Mouse (Mus musculus) lung, postnatal 0 days (tissue): ENCODE results near the gene Dhx40. TPM values are rescaled to one million over a fixed set of nuclear protein-coding genes. Genes with fewer than 3 reads are reported as not detected.

Experiments used
- ATAC-seq: fragments of 200-750 bp; cut with Nextera tagmentation; 2 replicates; pipeline ENCODE4 v1.8.0; 2017; ENCODE audit warnings: moderate library complexity
- DNase-seq: peaks from one replicate; pipeline ENCODE4 v3.0.0-alpha.2; 2016; ENCODE audit warnings: low spot score
- H3K27ac ChIP-seq: fragments of 300-500 bp; sonication (generic); 2 replicates; pipeline ENCODE4 v1.5.1; 2014; ENCODE audit warnings: antibody characterized with exemption, mild to moderate bottlenecking, low read length, mixed read lengths
- H3K27me3 ChIP-seq: fragments of 300-500 bp; sonication (generic); replicated peaks from 2 replicates; pipeline ENCODE4 v1.6.1; 2014; ENCODE audit warnings: low read length, mixed read lengths; ENCODE audit not compliant: insufficient read depth
- H3K36me3 ChIP-seq: fragments of 300-500 bp; sonication (generic); 2 replicates; pipeline ENCODE4 v1.6.1; 2014; ENCODE audit warnings: low read length, mixed read lengths; ENCODE audit not compliant: insufficient read depth
- H3K4me1 ChIP-seq: fragments of 300-500 bp; sonication (generic); 2 replicates; pipeline ENCODE4 v1.6.1; 2014; ENCODE audit warnings: antibody characterized with exemption, low read depth, low read length, mixed read lengths; ENCODE audit not compliant: insufficient read depth
- H3K4me2 ChIP-seq: fragments of 300-500 bp; sonication (generic); replicated peaks from 2 replicates; pipeline ENCODE4 v1.6.1; 2014; ENCODE audit warnings: low read depth, mild to moderate bottlenecking, low read length, moderate library complexity, mixed read lengths
- H3K4me3 ChIP-seq: fragments of 300-500 bp; sonication (generic); 2 replicates; pipeline ENCODE4 v1.5.1; 2014; ENCODE audit warnings: low read depth, low read length
- H3K9ac ChIP-seq: fragments of 300-500 bp; sonication (generic); replicated peaks from 2 replicates; pipeline ENCODE4 v1.6.1; 2014; ENCODE audit warnings: low read depth, mild to moderate bottlenecking
- H3K9me3 ChIP-seq: fragments of 300-500 bp; sonication (generic); 2 replicates; pipeline ENCODE4 v1.6.1; 2016; ENCODE audit warnings: low read length, mixed read lengths
- CTCF ChIP-seq: IDR thresholded peaks from 2 replicates; pipeline ENCODE4 v1.5.1; 2016; ENCODE audit warnings: antibody characterized with exemption, mild to moderate bottlenecking
- EP300 ChIP-seq: IDR thresholded peaks from 2 replicates; pipeline ENCODE4 v1.6.1; 2016; ENCODE audit warnings: antibody characterized with exemption, mild to moderate bottlenecking, control low read depth
- WGBS: fragments of 180-500 bp; shearing (Covaris S2); extraction: QIAGEN DNeasy Blood & Tissue Kit; methylation state at CpG from one replicate; pipeline ENCODE4 v1.1.7; 2014; 5-methylcytosine and 5-hydroxymethylcytosine counted together
- polyA plus RNA-seq: library from polyadenylated mRNA; unstranded; fragments of >200 nt; fragmentation: Nextera tagmentation; extraction: Ambion mirVana; gene quantifications from 2 replicates; pipeline ENCODE4 v1.2.1, GENCODE M21; 2015

Gene Dhx40
- polyA plus RNA-seq, 1 experiment from 2014 or later: 18.9 TPM

GRCm38 (mm10) chr11:86851234-86851671 lies 43.7 kb upstream of the Dhx40 start:
- TF ChIP-seq CTCF: no peak
- Histone ChIP-seq H3K9me3 (no peaks in the 10 kb centered on the region), H3K27me3 (no peaks in the 10 kb centered on the region), H3K27ac (0 out of 2 replicates have a peak overlapping the region, but pooled peaks have one; percentile 16), H3K4me1 (peaks cover 14% of the 10 kb centered on the region; the same call in 1 of the 2 replicates), H3K9ac (no peak overlapping the region), H3K4me3 (no peak overlapping the region), H3K4me2 (no peak overlapping the region), H3K36me3 (no peaks in the 10 kb centered on the region)
- peak; percentile 35; the same call in 1 of the 2 replicates for ATAC-seq
- 17% methylated on average over 7 of the region's 7 CpGs for WGBS
- peak; percentile 79 for DNase-seq

GRCm38 (mm10) chr11:86843831-86844230 lies 36.3 kb upstream of the Dhx40 start:
- Histone ChIP-seq H3K4me2 (no peak overlapping the region), H3K9ac (no peak overlapping the region), H3K27ac (no peak overlapping the region), H3K9me3 (no peaks in the 10 kb centered on the region), H3K4me1 (peaks cover 3% of the 10 kb centered on the region; the same call in 1 of the 2 replicates), H3K4me3 (no peak overlapping the region), H3K27me3 (no peaks in the 10 kb centered on the region), H3K36me3 (no peaks in the 10 kb centered on the region)
- DNase-seq (no peak), ATAC-seq (no peak)
- 72% methylated on average over 5 of the region's 5 CpGs for WGBS
- TF ChIP-seq CTCF (no peak), EP300 (no peak)

- H3K27me3 ChIP-seq: no peaks in the 10 kb centered on the region
- H3K4me3 ChIP-seq: no peak overlapping the region
- WGBS: 78% methylated on average over 8 of the region's 8 CpGs
- H3K4me1 ChIP-seq: peaks cover 3% of the 10 kb centered on the region; the same call in 1 of the 2 replicates
- H3K36me3 ChIP-seq: no peaks in the 10 kb centered on the region
- H3K9me3 ChIP-seq: no peaks in the 10 kb centered on the region
- no peak for ATAC-seq
- DNase-seq: no peak
- no peak overlapping the region for H3K9ac ChIP-seq
- peak overlapping the region; percentile 40; the same call in 1 of the 2 replicates for H3K27ac ChIP-seq
- H3K4me2 ChIP-seq: no peak overlapping the region
- TF ChIP-seq EP300: no peak
- no peak for TF ChIP-seq CTCF
These were observed 33.7 kb upstream of the Dhx40 start for GRCm38 (mm10) chr11:86841261-86841660.

- TF ChIP-seq EP300 (no peak), CTCF (no peak)
- Histone ChIP-seq H3K36me3 (no peaks in the 10 kb centered on the region), H3K27ac (peak overlapping the region; percentile 40), H3K27me3 (no peaks in the 10 kb centered on the region), H3K9me3 (no peaks in the 10 kb centered on the region), H3K9ac (no peak overlapping the region), H3K4me1 (peaks cover 3% of the 10 kb centered on the region; the same call in 1 of the 2 replicates), H3K4me3 (no peak overlapping the region), H3K4me2 (no peak overlapping the region)
- 3% methylated on average over 3 of the region's 3 CpGs for WGBS
- DNase-seq (peak; percentile 78), ATAC-seq (peak; percentile 47)
These were observed 33.1 kb upstream of the Dhx40 start for GRCm38 (mm10) chr11:86840511-86841154.

- 28% methylated on average over 7 of the region's 7 CpGs for WGBS
- H3K27ac ChIP-seq: peak overlapping the region; percentile 33; the same call in 1 of the 2 replicates
- no peak overlapping the region for H3K4me3 ChIP-seq
- no peaks in the 10 kb centered on the region for H3K36me3 ChIP-seq
- no peak overlapping the region for H3K9ac ChIP-seq
- peak; percentile 77 for DNase-seq
- peaks cover 3% of the 10 kb centered on the region; the same call in 1 of the 2 replicates for H3K4me1 ChIP-seq
- H3K4me2 ChIP-seq: no peak overlapping the region
- ATAC-seq: peak; percentile 66
- H3K27me3 ChIP-seq: no peaks in the 10 kb centered on the region
- H3K9me3 ChIP-seq: no peaks in the 10 kb centered on the region
- TF ChIP-seq CTCF (no peak), EP300 (peak; percentile 52)
These were observed 32.3 kb upstream of the Dhx40 start for GRCm38 (mm10) chr11:86839716-86840447.

GRCm38 (mm10) chr11:86838792-86839191 lies 31.2 kb upstream of the Dhx40 start:
- H3K4me2 ChIP-seq: no peak overlapping the region
- peaks cover 3% of the 10 kb centered on the region; the same call in 1 of the 2 replicates for H3K4me1 ChIP-seq
- WGBS: 83% methylated on average over 1 of the region's 1 CpGs
- H3K9ac ChIP-seq: no peak overlapping the region
- H3K27me3 ChIP-seq: no peaks in the 10 kb centered on the region
- TF ChIP-seq CTCF: no peak
- no peak for TF ChIP-seq EP300
- no peak overlapping the region for H3K4me3 ChIP-seq
- ATAC-seq: no peak
- no peak overlapping the region for H3K27ac ChIP-seq
- H3K36me3 ChIP-seq: no peaks in the 10 kb centered on the region
- no peaks in the 10 kb centered on the region for H3K9me3 ChIP-seq
- DNase-seq: no peak
